Mouse (Mus musculus) urinary bladder, postnatal 10 days (tissue): ENCODE results near the gene Kcnn3.

Experiments used
- DNase-seq: peaks from one replicate; pipeline ENCODE4 v3.0.0; 2022; ENCODE audit warnings: low spot score

The Kcnn3 gene

GRCm38 (mm10) chr3:89672573-89673317 is 152.8 kb downstream of the Kcnn3 start:
- DNase-seq, result no peak

GRCm38 (mm10) chr3:89677617-89678016 is 157.7 kb downstream of the Kcnn3 start:
- no peak for DNase-seq

- no peak for DNase-seq
These were observed 166.1 kb downstream of the Kcnn3 start for GRCm38 (mm10) chr3:89686031-89686430.

- peak; percentile 56 for DNase-seq
These were observed 169.0 kb downstream of the Kcnn3 start for GRCm38 (mm10) chr3:89688694-89689581.

- no peak for DNase-seq
These were observed 171.8 kb downstream of the Kcnn3 start for GRCm38 (mm10) chr3:89691776-89692175.

GRCm38 (mm10) chr3:89696152-89696821 is 176.3 kb downstream of the Kcnn3 start:
- no peak for DNase-seq

GRCm38 (mm10) chr3:89698958-89699357 is 179.0 kb downstream of the Kcnn3 start:
- no peak for DNase-seq

GRCm38 (mm10) chr3:89700461-89700860 is 180.5 kb downstream of the Kcnn3 start:
- no peak for DNase-seq

GRCm38 (mm10) chr3:89703596-89703995 is 183.6 kb downstream of the Kcnn3 start:
- no peak for DNase-seq

GRCm38 (mm10) chr3:89704064-89704463 is 184.1 kb downstream of the Kcnn3 start:
- DNase-seq, result no peak

- DNase-seq, result peak; percentile 43
These were observed 194.6 kb downstream of the Kcnn3 start, which contains the start of gene Adar for GRCm38 (mm10) chr3:89714359-89715206. Gene Adar (plus strand): TSS chr3:89715022.

- no peak for DNase-seq
These were observed 195.4 kb downstream of the Kcnn3 start for GRCm38 (mm10) chr3:89715207-89715966.

GRCm38 (mm10) chr3:89715967-89716256 is 195.9 kb downstream of the Kcnn3 start:
- DNase-seq, result no peak

- DNase-seq, result no peak
These were observed 202.1 kb downstream of the Kcnn3 start for GRCm38 (mm10) chr3:89722032-89722431.

GRCm38 (mm10) chr3:89723400-89724084 is 203.6 kb downstream of the Kcnn3 start:
- DNase-seq, result no peak
